Mouse (Mus musculus): ENCODE data around the gene Slfnl1.
A peak's percentile ranks its signal among the peaks of the same experiment; 100 is the strongest.

Slfnl1 gene

DNA sequence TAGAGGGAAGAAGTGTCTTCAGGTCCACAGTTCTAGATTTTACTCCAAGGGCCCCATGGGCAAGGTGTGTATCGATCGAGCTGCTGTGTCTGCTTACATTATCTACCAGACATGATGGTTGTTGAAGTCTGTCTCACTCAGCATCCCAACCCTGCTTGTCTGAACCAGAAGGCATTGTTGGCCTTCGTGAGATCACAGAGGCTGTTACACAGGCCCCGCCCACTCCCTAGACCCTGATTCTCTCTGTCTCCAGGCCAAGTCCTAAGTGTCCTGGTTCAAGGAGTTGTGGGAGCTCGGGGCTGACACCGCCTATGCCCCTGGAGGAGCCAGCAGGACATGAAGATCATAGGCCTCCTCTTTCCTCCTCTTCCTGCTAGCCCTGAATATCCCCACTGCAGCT, at the start of gene Slfnl1:
TSS of gene Slfnl1 (plus strand) at position 246 of the 400 bp plus-strand sequence.
- no peak for DNase-seq (ENCODE audit: low spot score)

DNA sequence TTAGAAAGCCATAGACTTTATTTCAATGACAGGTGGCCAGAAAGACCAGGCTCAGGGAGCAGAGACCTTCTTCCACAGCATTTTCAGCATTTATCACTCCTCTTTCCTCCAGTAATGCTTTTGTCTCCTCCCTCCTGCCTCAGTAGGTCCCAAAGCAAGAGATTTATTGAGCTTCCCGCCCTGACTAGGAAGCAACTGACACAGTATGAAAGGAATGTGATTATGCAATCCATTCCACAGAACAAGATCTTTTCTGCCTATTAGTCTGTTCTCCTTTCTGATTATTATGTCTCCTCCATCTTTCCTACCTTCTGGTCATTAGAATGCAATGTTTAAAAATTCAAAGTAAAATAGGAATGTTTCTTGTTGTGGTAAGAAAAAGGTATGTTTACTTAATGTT, 44.3 kb upstream of the Slfnl1 start:
- peak; percentile 21 for DNase-seq (ENCODE audit: low spot score)

DNA sequence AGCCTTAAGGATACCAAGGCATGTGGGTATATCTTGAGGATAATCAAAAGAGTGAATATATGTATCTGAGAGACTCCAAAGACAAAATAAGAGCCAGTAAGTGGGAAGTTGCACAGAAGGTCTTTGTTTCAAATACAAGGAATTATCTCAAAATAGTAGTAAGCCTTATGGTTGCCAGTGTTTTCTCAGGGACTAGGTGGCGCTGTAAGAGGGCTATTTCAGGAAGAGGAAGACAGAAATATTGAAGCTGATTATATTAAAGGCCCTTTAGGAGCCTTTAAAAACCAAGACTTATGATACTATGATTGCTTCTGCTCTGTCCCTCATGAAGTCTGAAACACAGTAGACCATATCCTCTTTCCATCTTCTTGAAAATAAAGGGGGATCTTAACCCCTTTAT, 25.1 kb upstream of the Slfnl1 start:
- no peak for DNase-seq (ENCODE audit: low spot score)

DNA sequence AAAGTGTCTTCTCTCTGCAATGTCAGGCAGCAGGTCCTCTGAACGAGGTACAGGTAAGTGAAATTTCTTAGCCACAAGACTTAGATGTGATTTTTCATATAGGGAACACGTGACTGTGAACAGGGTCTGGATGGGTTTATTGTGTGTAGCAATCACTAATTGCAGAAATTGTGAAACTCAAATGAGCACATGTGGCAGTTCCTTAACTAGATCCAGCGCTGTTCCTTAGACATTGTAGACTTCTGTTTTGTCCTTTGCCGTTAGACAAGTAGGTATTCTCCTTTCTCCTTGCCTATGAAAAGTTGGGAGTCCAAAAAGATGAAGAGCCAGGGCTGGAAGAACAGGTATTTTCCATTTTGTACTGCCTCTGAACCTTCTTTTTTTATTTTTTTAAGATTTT, 20.8 kb upstream of the Slfnl1 start:
- no peak for DNase-seq (ENCODE audit: low spot score)

DNA sequence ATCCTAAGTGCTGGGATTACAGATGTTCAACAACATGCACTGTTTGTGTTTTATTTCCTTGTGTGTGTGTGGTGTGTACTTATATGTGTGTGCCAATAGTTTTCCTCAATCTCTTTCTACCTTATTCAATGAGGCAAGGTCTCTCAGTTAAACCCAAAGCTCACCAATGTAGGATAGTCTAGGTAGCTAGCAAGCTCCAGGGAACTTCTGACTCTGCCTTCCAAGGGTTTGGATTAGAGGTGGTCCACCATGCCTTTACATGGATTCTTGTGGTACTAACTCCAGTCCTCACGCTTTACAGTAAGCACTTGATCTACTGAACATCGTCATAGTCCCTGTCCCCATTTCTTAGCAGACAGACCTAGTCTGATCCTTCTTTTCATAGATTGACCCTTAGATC, 17.7 kb upstream of the Slfnl1 start:
- DNase-seq (ENCODE audit: low spot score) = no peak

DNA sequence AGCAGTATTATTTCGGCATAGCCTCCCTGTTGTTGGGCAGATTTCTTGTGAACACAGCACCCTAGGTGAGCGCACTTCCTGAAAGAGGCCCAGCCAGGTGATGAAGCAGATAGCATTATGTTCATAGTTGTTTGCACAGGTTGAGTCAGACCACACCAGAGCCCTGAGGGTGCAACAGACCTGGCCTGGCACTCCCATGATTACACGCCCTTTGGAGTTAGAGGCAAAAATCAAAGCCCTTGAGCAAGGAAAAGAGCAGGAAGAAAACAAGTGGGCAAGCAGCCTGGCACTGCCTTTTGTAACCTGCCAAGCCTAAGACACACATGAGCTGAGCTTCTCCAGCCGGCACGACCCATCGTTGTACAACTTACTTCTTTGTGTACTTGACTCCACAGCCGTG, 15.5 kb upstream of the Slfnl1 start:
- DNase-seq (ENCODE audit: low spot score) = no peak

DNA sequence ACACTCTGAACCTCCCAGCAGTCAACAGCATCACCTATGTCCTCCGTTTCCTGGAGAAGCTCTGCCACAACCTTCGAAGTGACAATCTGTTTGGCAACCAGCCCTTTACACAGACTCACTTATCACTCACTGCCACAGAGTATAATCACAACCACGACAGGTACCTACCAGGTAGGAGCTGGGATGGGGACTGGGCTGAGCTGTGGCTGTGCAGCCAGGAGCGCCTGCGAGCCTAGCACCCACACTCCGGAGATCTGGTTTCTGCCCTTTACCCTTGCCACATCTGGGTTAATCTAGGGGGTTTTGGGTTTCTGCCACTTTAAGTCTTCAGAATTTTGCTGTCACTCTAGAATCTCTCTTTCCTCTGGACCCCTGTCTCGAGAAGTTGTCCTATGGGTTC, 15.1 kb upstream of the Slfnl1 start:
- no peak for DNase-seq (ENCODE audit: low spot score)

DNA sequence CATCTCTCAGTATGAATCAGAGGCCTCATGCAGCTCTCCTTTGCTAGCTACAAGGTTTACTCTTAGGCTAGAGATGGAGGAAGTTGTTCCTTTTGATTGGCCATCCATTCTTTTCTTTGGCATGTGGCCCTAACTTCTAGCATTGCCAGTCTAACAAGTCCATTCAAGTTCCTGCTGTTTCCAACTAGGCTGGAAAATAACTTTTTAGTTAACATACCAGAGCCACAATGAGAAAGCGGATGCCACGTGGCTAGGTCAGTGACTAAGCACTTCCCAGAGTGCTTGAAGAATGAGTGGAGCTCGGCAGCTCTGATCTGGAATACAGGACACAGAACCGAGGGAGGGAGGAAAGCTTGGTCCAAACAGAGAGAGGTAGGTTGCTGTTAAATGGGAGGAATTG, 14.7 kb upstream of the Slfnl1 start:
- peak; percentile 82 for DNase-seq (ENCODE audit: low spot score)

DNA sequence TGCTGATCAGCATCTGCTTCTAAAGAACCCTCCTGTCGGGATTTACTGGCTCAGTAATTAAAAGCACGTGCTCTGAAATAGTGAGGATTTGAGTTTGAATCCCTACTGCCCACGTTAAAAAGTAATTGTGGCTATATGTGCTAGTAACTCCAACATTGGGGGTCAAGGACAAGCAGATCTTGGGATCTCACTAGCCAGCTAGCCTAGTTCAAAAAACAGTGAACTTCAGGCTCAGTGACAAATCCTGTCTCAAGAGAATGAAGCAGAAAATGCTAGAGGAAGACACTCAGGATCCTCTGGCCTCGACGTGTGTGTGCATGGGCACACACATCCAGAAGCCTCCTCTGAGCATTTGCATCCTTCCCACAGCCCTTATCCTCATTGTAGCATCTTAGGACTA, 10.3 kb upstream of the Slfnl1 start:
- DNase-seq (ENCODE audit: low spot score) = no peak

DNA sequence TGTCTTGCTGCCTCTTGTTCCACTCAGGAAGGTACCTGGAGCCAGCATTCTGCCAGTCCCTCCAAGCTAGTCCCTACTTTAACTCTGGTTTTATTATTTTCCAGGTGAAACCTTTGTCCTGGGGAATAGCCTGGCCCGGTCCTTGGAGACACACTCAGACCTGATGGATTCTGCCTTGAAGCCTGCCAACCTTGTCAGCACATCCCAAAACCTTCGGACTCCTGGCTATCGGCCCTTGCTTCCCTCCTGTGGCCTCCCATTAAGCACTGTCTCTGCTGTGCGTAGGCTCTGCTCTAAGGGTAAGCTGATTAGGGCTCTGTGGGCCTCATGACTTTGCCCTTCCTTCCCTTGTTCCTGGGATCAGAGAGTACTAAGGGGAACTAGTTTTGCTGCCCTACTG, 9.7 kb upstream of the Slfnl1 start:
- DNase-seq (ENCODE audit: low spot score) = no peak

DNA sequence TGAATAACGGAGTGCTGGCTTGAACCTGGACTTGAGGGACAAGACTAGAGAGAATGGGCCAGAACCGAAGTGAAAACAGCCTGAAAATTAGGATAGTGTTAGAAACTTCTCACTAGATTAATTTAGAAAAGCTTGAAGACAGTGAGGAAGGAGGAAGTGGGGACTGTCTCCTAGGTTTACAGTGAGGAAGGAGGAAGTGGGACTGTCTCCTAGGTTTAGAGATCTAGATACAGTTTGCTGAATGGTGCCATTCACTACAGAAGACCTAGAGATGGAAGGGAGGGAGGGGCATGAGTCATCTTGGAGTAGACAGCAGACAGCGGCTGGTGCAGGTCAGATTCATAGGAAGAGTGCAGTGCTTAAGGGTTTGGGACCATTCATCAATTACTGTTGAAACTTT, 8.9 kb upstream of the Slfnl1 start:
- DNase-seq (ENCODE audit: low spot score) = no peak

DNA sequence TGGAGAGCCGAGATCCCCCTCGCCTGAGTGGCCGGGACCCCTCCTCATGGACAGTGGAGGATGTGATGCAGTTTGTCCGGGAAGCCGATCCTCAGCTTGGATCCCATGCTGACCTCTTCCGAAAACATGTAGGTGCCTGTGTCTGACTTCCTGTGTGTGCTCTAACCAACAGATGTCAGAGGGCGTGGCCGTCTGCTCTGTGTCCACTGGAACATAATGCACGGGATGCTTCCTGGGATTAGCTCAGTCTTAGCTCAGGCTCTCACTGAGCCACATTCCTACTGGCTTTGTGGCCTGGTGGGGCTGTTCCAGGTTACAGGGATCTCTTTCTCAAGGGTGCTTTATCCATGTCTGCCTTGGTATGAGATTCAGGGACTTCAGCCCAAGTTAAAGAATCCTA, 3.9 kb upstream of the Slfnl1 start:
- DNase-seq (ENCODE audit: low spot score) = no peak

DNA sequence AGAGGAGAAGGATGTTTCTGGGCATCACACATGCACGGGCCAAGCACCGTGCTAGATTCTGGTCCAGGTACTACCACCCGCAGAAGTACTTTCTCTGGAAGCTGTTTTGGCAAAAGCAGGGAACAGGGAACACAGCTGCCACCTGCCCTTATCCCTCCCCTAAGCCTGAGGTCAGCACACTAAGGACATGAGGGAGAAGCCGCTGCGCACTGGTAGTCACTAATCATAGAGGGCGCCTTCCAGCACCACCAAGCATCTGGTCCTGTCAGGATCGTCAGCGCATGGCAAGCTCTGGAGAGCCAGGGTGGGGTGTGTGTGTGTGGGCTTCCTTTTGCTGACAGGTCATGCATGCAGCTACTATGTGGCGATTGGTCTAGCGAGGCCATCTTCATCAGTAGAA, 6.6 kb downstream of the Slfnl1 start:
- DNase-seq (ENCODE audit: low spot score) = no peak

DNA sequence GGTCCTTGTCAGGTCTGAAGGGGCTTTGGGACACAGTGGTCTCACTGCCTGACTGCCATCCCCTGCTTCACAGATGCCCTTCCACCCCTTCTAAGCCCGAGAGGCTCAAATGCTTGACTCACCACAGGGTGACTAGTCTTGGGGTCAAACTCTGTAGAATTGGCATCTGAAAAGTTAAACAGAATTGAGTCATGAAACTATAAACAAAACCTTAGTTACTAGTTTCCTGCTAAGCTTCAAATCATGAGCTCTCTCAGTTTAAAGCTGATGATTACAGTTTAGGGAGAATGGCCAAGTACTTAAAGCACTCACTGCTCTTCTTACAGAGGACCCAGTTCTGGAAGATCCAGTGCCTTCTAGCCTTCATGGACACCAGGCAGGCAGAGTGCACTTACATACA, 12.9 kb downstream of the Slfnl1 start:
- no peak for DNase-seq (ENCODE audit: low spot score)

DNA sequence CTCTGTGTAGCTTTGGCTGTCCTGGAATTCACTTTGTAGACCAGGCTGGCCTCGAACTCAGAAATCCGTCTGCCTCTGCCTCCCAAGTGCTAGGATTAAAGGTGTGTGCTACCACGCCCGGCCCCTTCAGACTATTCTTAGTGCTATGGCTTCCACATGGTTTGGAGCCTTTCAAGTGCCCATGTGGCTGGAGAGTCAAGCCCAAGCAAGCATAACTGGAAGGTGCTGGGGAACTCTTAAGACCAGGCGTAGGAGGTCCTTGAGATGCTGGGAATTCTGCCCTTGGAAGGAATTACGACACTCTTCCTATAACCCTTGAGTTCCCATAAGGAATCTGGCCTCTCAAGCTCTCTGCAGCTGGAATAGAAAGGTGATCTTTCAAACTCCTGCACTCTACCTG, 24.6 kb downstream of the Slfnl1 start:
- DNase-seq (ENCODE audit: low spot score) = no peak

DNA sequence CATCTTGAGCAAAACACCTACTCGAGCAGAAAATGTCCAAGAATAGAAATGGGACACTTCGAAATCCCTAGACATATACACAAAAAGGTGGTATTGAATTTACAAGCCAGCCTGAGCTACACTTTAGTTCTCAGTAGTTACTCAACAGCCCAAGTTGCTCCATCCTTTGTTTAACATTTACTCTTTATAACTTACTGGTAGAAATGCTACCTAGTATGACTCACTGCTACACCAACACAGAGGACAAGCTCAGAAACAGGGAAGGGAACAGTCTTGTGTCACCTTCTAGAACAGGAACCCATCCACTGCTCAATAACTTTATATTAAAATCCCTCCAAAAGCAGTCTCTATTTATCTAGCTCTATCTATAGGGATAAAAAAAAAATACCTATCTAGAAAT, 33.7 kb downstream of the Slfnl1 start:
- no peak for DNase-seq (ENCODE audit: low spot score)

DNA sequence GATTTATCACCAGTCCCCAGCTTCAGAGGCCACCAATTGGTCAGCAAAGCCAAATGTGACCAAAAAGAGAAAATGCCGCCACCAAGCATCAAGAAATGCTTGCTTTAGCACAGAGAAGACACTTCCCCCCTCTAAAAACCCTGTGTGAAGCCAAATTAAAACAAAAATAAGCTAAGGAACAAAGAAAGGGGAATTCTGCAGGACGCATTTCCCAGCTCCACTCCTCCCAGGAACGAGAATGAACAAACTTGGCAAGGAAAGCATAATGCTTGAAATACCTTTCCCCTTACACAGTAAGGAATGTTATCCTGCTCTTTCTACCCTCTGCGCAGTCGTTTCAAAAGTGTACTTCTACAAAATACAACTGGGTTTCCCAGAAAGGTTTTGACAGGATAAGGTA, 36.0 kb downstream of the Slfnl1 start:
- DNase-seq (ENCODE audit: low spot score) = peak; percentile 39

DNA sequence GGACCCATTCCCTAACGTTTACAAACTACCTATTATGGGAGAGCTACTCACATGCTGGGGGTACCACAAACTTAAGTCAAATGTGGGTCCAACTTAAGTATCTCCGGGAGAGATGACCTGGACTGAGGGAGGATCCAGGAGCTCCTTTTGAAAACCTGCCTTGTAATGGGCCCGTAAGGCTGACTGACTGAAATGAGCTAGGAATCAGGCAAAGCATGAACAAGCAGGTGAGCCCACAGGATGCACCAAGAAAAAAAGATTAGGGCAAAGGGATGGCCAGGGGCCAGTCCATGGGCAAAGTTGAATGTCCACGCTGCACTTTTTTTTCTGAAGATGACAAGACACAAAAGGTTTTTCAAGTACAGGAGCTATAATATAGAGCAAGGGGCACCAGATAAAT, 37.0 kb downstream of the Slfnl1 start:
- peak; percentile 39 for DNase-seq (ENCODE audit: low spot score)

DNA sequence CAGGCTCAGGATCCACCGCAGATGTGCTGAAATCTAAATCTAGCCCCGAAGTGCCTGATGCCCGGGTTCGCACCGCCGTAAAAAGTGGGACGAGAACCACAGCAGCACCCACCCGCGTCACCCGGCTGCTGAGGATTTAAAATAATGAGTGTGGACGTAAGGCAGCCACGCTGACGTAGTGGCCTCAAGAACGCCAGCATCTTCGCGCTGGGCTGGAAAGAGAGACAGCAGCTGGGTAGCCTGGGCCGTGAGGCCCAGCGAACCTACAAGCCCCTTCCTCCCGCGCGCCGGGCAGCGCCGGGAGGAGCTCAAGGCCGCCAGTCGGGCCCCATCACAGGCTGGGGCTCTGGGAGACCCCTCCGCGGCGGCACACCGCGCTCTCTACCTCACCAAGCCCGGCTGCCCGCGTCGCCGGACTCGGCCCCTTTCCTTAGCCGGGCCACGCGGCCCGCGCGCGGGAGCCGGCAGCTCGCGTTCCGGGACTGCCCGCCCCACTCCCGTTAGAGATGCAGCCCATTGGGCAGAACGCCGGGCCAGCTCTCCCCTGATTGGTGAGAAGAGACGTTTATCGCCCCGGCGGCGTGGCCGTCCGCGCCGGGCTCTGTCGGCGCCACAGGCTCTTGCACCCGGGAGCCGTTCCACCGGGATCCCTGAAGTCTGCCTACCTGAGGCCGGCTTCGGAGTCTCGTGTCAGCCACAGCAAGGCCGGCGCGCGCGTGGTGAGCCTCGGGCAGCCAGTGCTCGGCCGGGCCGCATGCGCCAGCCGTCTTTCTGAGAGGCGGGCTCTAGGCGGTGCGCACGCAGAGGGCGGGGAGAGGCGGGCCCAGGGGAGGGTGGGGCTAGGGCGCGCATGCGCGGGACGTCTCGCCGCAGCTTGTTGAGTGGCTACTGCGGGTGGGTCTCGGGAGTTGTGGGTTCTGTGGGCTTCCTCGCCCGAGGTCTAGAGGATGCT, 37.7 kb downstream of the Slfnl1 start, which contains the start of gene Ctps:
TSS of gene Ctps (minus strand) at position 791 of the 952 bp plus-strand sequence.
- DNase-seq (ENCODE audit: low spot score) = peak; percentile 93

DNA sequence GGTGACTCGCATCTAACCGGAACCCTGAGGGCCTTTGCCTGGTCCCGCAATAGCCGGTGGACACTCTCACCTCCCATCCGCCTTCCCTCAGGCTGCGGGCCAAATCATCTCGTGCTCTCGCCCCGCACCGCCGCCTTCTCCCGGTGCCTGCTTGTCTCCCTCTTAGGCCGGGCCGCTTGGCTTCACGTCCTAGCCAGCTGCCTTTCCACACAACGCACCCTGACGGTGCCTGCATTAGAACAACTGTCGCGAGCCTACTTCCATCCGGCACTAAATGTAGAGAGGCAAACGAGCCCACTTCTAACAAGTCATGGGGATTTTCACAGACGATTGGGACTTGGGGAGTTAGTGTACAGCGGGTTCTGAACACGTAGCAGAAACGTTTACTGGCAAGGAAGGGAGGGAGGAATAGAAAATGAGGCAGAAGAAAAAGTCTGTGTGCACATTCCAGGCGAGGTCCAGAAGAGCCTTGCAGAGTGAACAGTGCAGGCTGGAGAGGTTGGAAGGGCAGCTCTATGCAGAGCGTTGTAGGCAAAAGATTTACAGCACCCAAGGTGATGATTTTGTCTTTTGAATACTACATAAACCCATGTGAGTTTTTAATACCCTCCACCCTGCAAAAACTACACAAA, 38.5 kb downstream of the Slfnl1 start:
- DNase-seq (ENCODE audit: low spot score) = peak; percentile 48

DNA sequence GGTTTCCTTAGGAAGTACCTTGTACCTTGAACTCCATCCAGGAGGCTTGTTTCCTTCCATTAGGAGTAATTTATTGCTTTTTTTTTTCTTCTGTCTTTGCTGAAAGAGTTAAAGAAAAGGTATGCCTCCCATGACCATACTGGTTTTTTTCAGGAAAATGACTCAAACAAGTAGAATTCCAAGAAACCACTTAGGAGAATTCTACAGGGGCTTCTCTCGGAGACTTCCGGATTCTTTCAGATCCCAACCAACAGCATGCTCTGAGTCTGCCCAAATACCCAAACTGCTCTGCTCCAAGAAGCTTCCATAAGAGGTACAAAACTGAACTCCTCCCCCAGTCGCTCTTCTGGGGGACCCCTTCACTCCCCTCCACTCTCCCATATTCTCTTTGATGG, 39.0 kb downstream of the Slfnl1 start:
- no peak for DNase-seq (ENCODE audit: low spot score)

DNA sequence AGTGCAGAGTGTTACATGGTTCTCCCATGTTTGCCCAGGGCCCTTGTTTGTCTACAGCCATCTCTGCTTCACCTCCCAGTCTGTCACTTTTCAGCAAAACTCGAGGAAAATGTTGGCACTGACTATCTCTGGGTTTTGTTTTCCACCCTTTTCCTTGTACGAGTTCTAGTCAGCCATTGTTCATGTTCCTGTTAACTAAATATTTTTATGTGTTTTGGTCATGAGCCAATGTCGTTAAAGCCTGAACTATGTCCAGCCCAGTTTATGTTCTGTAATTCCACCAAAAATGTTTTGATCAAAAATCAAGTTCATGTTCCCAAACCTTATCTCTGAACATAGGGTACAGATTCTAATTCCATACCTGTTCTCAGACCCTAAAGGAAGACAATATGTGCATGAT, 39.7 kb downstream of the Slfnl1 start:
- DNase-seq (ENCODE audit: low spot score) = no peak

DNA sequence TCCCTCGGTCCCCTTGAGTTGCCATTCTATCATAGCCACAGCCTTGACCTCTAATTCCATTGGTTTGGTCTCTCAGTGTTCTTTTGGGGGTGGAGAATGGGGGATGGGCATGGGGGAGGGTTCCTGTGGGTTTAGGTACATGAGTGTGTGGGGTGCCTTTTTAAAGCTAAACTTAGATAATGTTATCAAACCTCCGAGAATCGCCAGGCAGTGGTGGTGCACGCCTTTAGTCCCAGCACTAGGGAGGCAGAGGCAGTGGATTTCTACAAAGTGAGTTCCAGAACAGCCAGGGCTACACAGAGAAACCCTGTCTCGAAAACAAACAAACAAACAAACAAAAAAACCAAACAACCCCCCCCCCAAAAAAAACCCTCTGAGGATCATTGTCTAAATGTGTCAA, 48.9 kb downstream of the Slfnl1 start:
- DNase-seq (ENCODE audit: low spot score) = no peak

DNA sequence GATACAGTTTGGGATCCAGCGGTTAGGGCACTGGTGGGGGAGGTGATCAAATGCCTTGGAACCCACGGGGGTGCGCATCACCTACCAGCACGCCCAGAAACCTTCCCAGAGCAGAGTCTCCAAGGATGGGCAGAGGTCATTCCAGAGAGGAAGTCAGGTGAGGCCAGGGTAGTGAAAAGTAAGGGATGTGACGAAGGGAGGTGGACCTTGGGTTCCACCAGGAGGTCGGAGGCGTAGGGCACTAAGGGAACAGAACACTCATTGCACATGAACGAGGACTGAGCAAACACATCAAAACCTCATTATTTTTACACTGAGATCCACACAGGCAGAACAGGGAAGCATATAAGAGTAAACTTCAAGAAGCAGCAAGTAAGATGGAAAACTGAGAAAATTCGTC, 49.7 kb downstream of the Slfnl1 start:
- DNase-seq (ENCODE audit: low spot score) = no peak
